Mouse (Mus musculus) ES-CJ7 (cell line): ENCODE measurements at regions not wholly inside any gene's neighbourhood (a gene's known extent, or its start where the extent isn't known, plus 50 kb on each side); places are given as distances from the start of the nearest gene placed in this dataset.
A peak's percentile ranks its signal among the peaks of the same experiment; 100 is the strongest.

Source experiments
- DNase-seq: peaks from one replicate; pipeline ENCODE4 v3.0.0; 2011; ENCODE audit warnings: low read depth, low spot score

DNA sequence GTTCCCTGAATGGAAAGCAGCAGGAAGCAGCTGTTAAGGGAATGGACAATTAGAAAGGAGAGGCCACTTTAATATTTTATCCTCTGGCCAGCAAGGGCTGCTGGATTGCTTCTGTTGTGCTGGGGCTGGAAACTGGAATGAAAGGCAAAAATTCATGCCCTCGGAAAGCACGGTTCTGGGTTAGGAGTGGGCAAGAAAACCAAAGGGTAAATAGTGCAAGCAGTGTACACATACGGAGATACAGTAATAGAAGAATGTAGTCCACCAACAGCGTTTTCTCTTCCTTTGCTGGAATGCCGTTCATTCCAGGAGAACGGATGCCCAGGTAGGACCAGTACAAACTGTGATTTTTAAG, 50.8 kb upstream of the Zfr start:
- no peak for DNase-seq

DNA sequence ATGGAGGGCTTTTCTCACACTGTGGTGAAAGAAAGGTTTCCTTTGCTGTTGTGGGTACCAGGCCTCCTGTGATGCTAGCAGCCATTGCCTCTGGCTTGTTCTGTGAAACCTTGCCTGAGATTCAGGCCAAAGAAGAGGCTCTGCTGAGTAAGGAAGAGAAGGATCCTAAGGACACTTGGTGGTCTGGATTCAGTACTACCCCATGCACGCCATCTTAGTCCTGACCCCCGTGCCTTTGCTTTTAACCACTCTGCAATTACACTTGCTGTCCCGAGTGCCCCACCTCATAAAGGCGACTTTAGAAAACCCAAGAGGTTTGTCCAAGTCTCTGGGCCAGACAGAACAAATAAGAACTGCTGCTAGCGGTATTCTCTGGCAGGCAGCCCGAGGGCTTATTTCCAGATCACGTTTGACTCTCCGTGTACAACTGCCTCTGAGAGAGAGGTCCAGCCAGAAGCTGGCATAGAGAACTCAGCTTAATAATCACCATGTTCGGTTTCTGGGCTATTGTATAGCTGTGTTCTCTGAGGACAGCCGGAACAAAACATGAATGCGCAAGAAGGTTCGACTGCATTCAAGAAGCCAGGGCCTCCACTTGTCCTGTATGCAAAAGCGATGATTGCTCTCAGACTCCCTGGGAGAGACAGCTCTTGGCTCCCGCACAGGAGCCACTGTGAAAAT, 51.3 kb upstream of the Zfr start:
- DNase-seq, result no peak

DNA sequence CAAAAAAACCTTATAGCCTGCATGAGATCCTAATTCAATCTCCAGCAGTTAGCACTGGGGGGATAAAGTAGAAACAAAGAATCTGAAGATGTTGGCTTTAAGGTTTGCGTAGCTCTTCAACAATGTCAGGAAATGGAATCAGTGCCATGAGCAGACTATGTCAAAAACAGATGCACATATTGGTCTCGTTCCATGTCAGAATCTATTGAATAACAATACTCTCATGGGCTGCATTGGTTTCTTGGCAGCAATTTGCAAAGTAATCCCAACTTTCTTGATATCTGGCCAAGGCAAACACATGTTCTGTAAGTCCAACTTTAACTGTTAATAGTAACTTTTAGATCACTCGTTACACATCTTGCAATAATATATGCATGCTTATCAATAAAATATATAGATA, 58.1 kb upstream of the Sub1 start:
- no peak for DNase-seq

- DNase-seq, result no peak
Observed at GRCm38 (mm10) chr15:12053610-12054009, 56.8 kb upstream of the Sub1 start.

- no peak for DNase-seq
Observed at GRCm38 (mm10) chr15:12048965-12049364, 52.2 kb upstream of the Sub1 start.

DNA sequence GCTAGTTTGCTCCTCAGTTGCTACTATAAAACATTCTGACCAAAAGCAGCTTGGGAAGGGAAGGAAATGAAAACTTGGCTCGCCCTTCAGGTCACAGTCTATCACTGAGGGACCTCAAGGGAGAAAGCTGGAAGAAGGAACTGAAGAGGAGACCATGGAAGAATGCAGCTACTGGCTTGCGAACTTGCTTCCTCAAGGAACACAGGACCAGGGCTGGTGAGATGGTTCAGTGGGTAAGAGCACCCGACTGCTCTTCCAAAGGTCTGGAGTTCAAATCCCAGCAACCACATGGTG, 51.4 kb upstream of the Sub1 start:
- no peak for DNase-seq

DNA sequence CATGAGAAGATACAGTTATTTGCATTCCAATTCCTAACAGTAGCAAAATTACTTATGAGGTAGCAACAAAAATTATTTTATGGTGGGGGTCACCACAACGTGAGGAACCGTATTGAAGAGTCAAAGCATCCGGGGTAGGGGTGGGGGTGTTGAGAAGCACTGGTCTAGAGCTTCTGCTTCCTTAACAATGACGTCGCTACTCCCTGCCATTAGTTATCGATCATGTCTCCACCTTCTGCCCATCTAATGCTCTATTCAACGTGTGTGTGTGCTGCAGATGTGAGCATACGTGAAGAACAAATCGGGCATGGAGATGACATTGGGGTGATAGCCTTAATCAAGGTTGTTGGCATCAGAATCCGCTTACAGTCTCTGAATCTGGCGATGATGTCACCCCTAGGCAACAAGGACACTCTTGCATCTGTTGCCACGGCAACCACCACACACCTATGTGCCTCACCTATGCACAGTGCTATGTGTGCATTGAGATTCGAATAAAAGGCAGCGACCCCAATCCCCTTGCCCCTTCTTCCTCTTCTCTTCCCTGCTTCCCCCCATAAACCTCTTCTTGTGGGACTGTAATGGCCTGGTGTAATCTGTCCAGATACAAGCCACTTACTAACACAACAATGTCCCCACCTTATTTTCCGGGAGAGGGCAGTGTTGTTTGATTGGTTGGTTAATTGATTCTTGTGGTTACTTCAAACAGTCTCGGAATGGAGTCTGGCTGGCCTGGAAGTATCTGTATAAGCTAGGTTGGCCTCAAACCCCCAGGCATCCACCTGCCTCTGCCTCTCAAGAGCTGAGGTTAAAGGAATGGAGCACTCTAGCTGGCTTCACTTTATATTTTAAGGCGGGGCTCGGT, 50.8 kb upstream of the Sub1 start:
- DNase-seq, result peak; percentile 21
